Mouse (Mus musculus): Measurements from ENCODE around the gene Tpst1. TPM values are rescaled to one million over a fixed set of nuclear protein-coding genes. Genes with fewer than 3 reads are reported as not detected.
A peak's percentile ranks its signal among the peaks of the same experiment; 100 is the strongest.

The Tpst1 gene
- polyA plus RNA-seq, 1 experiment from 2014 or later = 72.5 TPM

GRCm38 (mm10) chr5:130080051-130080681 is 7.0 kb downstream of the Tpst1 start:
- peaks cover 3% of the 10 kb centered on the region; the same call in 1 of the 2 replicates for H3K36me3 ChIP-seq
- H3K27ac ChIP-seq = no peak overlapping the region
- no peak for ATAC-seq (replicated peaks; ENCODE audit: low FRiP score)
- H3K9ac ChIP-seq = peak overlapping the region; percentile 90
- 78% methylated on average over 16 of the region's 16 CpGs for WGBS
- H3K27me3 ChIP-seq = no peaks in the 10 kb centered on the region
- H3K9me3 ChIP-seq (replicated peaks) = no peaks in the 10 kb centered on the region
- H3K4me2 ChIP-seq = peak overlapping the region; percentile 93
- H3K4me1 ChIP-seq = peaks cover 21% of the 10 kb centered on the region
- H3K4me3 ChIP-seq (replicated peaks) = peak overlapping the region; percentile 81

GRCm38 (mm10) chr5:130081181-130081881 is 8.2 kb downstream of the Tpst1 start:
- Histone ChIP-seq H3K4me1 (peaks cover 21% of the 10 kb centered on the region), H3K4me2 (no peak overlapping the region), H3K27ac (no peak overlapping the region), H3K9ac (no peak overlapping the region), H3K27me3 (no peaks in the 10 kb centered on the region), H3K9me3 (replicated peaks) (no peaks in the 10 kb centered on the region), H3K4me3 (replicated peaks) (no peak overlapping the region), H3K36me3 (peaks cover 7% of the 10 kb centered on the region)
- ATAC-seq (replicated peaks; ENCODE audit: low FRiP score) = no peak
- 97% methylated on average over 8 of the region's 8 CpGs for WGBS

GRCm38 (mm10) chr5:130082431-130082830 is 9.3 kb downstream of the Tpst1 start:
- Histone ChIP-seq H3K4me2 (no peak overlapping the region), H3K9me3 (replicated peaks) (no peaks in the 10 kb centered on the region)
- 83% methylated on average over 4 of the region's 4 CpGs for WGBS

GRCm38 (mm10) chr5:130084271-130084670 is 11.1 kb downstream of the Tpst1 start:
- H3K4me1 ChIP-seq = peaks cover 13% of the 10 kb centered on the region
- H3K4me3 ChIP-seq (replicated peaks) = no peak overlapping the region
- no peak overlapping the region for H3K9ac ChIP-seq
- no peaks in the 10 kb centered on the region for H3K9me3 ChIP-seq (replicated peaks)
- no peak overlapping the region for H3K27ac ChIP-seq
- H3K27me3 ChIP-seq = no peaks in the 10 kb centered on the region
- H3K36me3 ChIP-seq = peaks cover 7% of the 10 kb centered on the region
- no peak overlapping the region for H3K4me2 ChIP-seq
- WGBS = 75% methylated on average over 3 of the region's 3 CpGs
- ATAC-seq (replicated peaks; ENCODE audit: low FRiP score) = no peak

More at GRCm38 (mm10) chr5:130082431-130082830, 9.3 kb downstream of the Tpst1 start:
- H3K27me3 ChIP-seq = no peaks in the 10 kb centered on the region
- H3K4me3 ChIP-seq (replicated peaks) = no peak overlapping the region
- no peak for ATAC-seq (replicated peaks; ENCODE audit: low FRiP score)
- no peak overlapping the region for H3K9ac ChIP-seq
- peaks cover 7% of the 10 kb centered on the region for H3K36me3 ChIP-seq
- H3K27ac ChIP-seq = no peak overlapping the region
- peaks cover 21% of the 10 kb centered on the region for H3K4me1 ChIP-seq

- Histone ChIP-seq H3K4me1 (no peaks in the 10 kb centered on the region), H3K4me2 (no peak overlapping the region), H3K27me3 (no peaks in the 10 kb centered on the region), H3K36me3 (peaks cover 4% of the 10 kb centered on the region; the same call in 1 of the 2 replicates), H3K27ac (no peak overlapping the region), H3K9ac (no peak overlapping the region), H3K9me3 (replicated peaks) (no peaks in the 10 kb centered on the region), H3K4me3 (replicated peaks) (no peak overlapping the region)
- ATAC-seq (replicated peaks; ENCODE audit: low FRiP score) = no peak
- 73% methylated on average over 7 of the region's 7 CpGs for WGBS
These were observed 14.9 kb downstream of the Tpst1 start for GRCm38 (mm10) chr5:130088008-130088407.

- Histone ChIP-seq H3K4me2 (no peak overlapping the region), H3K9me3 (replicated peaks) (no peaks in the 10 kb centered on the region)
These were observed 15.5 kb downstream of the Tpst1 start for GRCm38 (mm10) chr5:130088612-130089011.

GRCm38 (mm10) chr5:130089177-130089576 is 16.1 kb downstream of the Tpst1 start:
- peak overlapping the region; percentile 30; the same call in 1 of the 2 replicates for H3K27ac ChIP-seq

More at GRCm38 (mm10) chr5:130088612-130089011, 15.5 kb downstream of the Tpst1 start:
- peaks cover 4% of the 10 kb centered on the region; the same call in 1 of the 2 replicates for H3K36me3 ChIP-seq
- H3K4me3 ChIP-seq (replicated peaks) = no peak overlapping the region
- H3K27ac ChIP-seq = no peak overlapping the region
- ATAC-seq (replicated peaks; ENCODE audit: low FRiP score) = no peak
- no peaks in the 10 kb centered on the region for H3K27me3 ChIP-seq
- 91% methylated on average over 4 of the region's 4 CpGs for WGBS
- H3K9ac ChIP-seq = no peak overlapping the region
- H3K4me1 ChIP-seq = no peaks in the 10 kb centered on the region

GRCm38 (mm10) chr5:130089626-130090393 is 16.7 kb downstream of the Tpst1 start:
- peaks cover 4% of the 10 kb centered on the region; the same call in 1 of the 2 replicates for H3K36me3 ChIP-seq
- 83% methylated on average over 18 of the region's 18 CpGs for WGBS
- H3K27me3 ChIP-seq = no peaks in the 10 kb centered on the region
- no peaks in the 10 kb centered on the region for H3K4me1 ChIP-seq
- no peak overlapping the region for H3K9ac ChIP-seq
- no peak overlapping the region for H3K4me2 ChIP-seq
- ATAC-seq (replicated peaks; ENCODE audit: low FRiP score) = no peak
- H3K9me3 ChIP-seq (replicated peaks) = no peaks in the 10 kb centered on the region
- no peak overlapping the region for H3K4me3 ChIP-seq (replicated peaks)
- H3K27ac ChIP-seq = peak overlapping the region; percentile 30; the same call in 1 of the 2 replicates

More at GRCm38 (mm10) chr5:130089177-130089576, 16.1 kb downstream of the Tpst1 start:
- no peak for ATAC-seq (replicated peaks; ENCODE audit: low FRiP score)
- Histone ChIP-seq H3K9me3 (replicated peaks) (no peaks in the 10 kb centered on the region), H3K4me2 (no peak overlapping the region), H3K27me3 (no peaks in the 10 kb centered on the region), H3K4me1 (no peaks in the 10 kb centered on the region), H3K36me3 (peaks cover 4% of the 10 kb centered on the region; the same call in 1 of the 2 replicates), H3K4me3 (replicated peaks) (no peak overlapping the region), H3K9ac (no peak overlapping the region)
- 62% methylated on average over 7 of the region's 7 CpGs for WGBS

GRCm38 (mm10) chr5:130096754-130097153 is 23.6 kb downstream of the Tpst1 start:
- ATAC-seq (replicated peaks; ENCODE audit: low FRiP score) = peak; percentile 56; the same call in 1 of the 2 replicates
- Histone ChIP-seq H3K27me3 (no peaks in the 10 kb centered on the region), H3K4me2 (no peak overlapping the region)

GRCm38 (mm10) chr5:130097837-130098236 is 24.7 kb downstream of the Tpst1 start:
- Histone ChIP-seq H3K36me3 (peaks cover 16% of the 10 kb centered on the region), H3K4me1 (no peaks in the 10 kb centered on the region), H3K9ac (no peak overlapping the region), H3K4me3 (replicated peaks) (no peak overlapping the region), H3K27me3 (no peaks in the 10 kb centered on the region), H3K4me2 (no peak overlapping the region), H3K9me3 (replicated peaks) (no peaks in the 10 kb centered on the region), H3K27ac (no peak overlapping the region)
- no peak for ATAC-seq (replicated peaks; ENCODE audit: low FRiP score)
- WGBS = 66% methylated on average over 2 of the region's 2 CpGs

More at GRCm38 (mm10) chr5:130096754-130097153, 23.6 kb downstream of the Tpst1 start:
- Histone ChIP-seq H3K9me3 (replicated peaks) (no peaks in the 10 kb centered on the region), H3K4me3 (replicated peaks) (no peak overlapping the region), H3K27ac (no peak overlapping the region), H3K36me3 (peaks cover 5% of the 10 kb centered on the region), H3K4me1 (no peaks in the 10 kb centered on the region), H3K9ac (no peak overlapping the region)
- WGBS = 73% methylated on average over 12 of the region's 12 CpGs

- WGBS = 92% methylated on average over 17 of the region's 17 CpGs
These were observed 28.6 kb downstream of the Tpst1 start for GRCm38 (mm10) chr5:130101724-130102123.

More at GRCm38 (mm10) chr5:130101724-130102123, 28.6 kb downstream of the Tpst1 start:
- peaks cover 35% of the 10 kb centered on the region for H3K36me3 ChIP-seq
- no peak overlapping the region for H3K4me2 ChIP-seq
- H3K4me1 ChIP-seq = no peaks in the 10 kb centered on the region
- H3K9me3 ChIP-seq (replicated peaks) = no peaks in the 10 kb centered on the region
- no peak overlapping the region for H3K4me3 ChIP-seq (replicated peaks)
- ATAC-seq (replicated peaks; ENCODE audit: low FRiP score) = no peak
- no peaks in the 10 kb centered on the region for H3K27me3 ChIP-seq
- no peak overlapping the region for H3K9ac ChIP-seq
- no peak overlapping the region for H3K27ac ChIP-seq
